Mouse (Mus musculus) E14TG2a.4 (cell line): ENCODE measurements at regions not wholly inside any gene's neighbourhood (a gene's known extent, or its start where the extent isn't known, plus 50 kb on each side); places are given as distances from the start of the nearest gene placed in this dataset.

ENCODE experiments used
- H3K27me3 ChIP-seq: 2 replicates; pipeline ENCODE4 v1.6.1; 2014; ENCODE audit warnings: low read length, control low read depth; ENCODE audit not compliant: insufficient read depth
- H3K36me3 ChIP-seq: 2 replicates; pipeline ENCODE4 v1.6.1; 2014; ENCODE audit warnings: low read length, control low read depth; ENCODE audit not compliant: insufficient read depth
- H3K4me1 ChIP-seq: replicated peaks from 2 replicates; pipeline ENCODE4 v1.6.1; 2014; ENCODE audit warnings: low read depth, low read length, control low read depth
- H3K4me3 ChIP-seq: replicated peaks from 2 replicates; pipeline ENCODE4 v1.5.1; 2014; ENCODE audit warnings: mild to moderate bottlenecking, low read length
- H3K9me3 ChIP-seq: 2 replicates; pipeline ENCODE4 v1.6.1; 2014; ENCODE audit warnings: low read length, control low read depth
- NANOG ChIP-seq: IDR thresholded peaks from 2 replicates; pipeline ENCODE4 v1.6.1; 2014; ENCODE audit warnings: borderline replicate concordance, low read length, mixed read lengths
- POU5F1 ChIP-seq: IDR thresholded peaks from 2 replicates; pipeline ENCODE4 v1.6.1; 2014; ENCODE audit warnings: low read length, borderline replicate concordance

- Histone ChIP-seq H3K27me3 (peaks cover 26% of the 10 kb centered on the region), H3K4me3 (no peak overlapping the region), H3K36me3 (no peaks in the 10 kb centered on the region), H3K4me1 (peaks cover 39% of the 10 kb centered on the region), H3K9me3 (no peaks in the 10 kb centered on the region)
- no peak for TF ChIP-seq NANOG
- no peak for TF ChIP-seq POU5F1
These were observed 50.1 kb upstream of the Emx2 start for GRCm38 (mm10) chr19:59408094-59408493.
